Mouse (Mus musculus) neural tube, embryonic 14.5 days (tissue): ENCODE data around the gene Pole2. TPM values are rescaled to one million over a fixed set of nuclear protein-coding genes. Genes with fewer than 3 reads are reported as not detected.

Source experiments
- ATAC-seq: fragments of 200-750 bp; cut with Nextera tagmentation; 2 replicates; pipeline ENCODE4 v1.8.0; 2017; ENCODE audit warnings: low read depth, mild to moderate bottlenecking, moderate TSS enrichment, moderate library complexity
- H3K27ac ChIP-seq: fragments of 300-500 bp; sonication (generic); 2 replicates; pipeline ENCODE4 v1.5.1; 2014; ENCODE audit warnings: low read depth, mild to moderate bottlenecking, control low read depth, low read length, moderate library complexity, mixed read lengths
- H3K27me3 ChIP-seq: fragments of 300-500 bp; sonication (generic); 2 replicates; pipeline ENCODE4 v1.6.1; 2014; ENCODE audit warnings: low read length; ENCODE audit not compliant: control insufficient read depth, insufficient read depth
- H3K36me3 ChIP-seq: fragments of 300-500 bp; sonication (generic); 2 replicates; pipeline ENCODE4 v1.6.1; 2014; ENCODE audit warnings: low read length, mixed read lengths; ENCODE audit not compliant: control insufficient read depth, insufficient read depth
- H3K4me1 ChIP-seq: fragments of 300-500 bp; sonication (generic); 2 replicates; pipeline ENCODE4 v1.6.1; 2014; ENCODE audit warnings: low read length; ENCODE audit not compliant: control insufficient read depth, insufficient read depth
- H3K4me2 ChIP-seq: fragments of 300-500 bp; sonication (generic); 2 replicates; pipeline ENCODE4 v1.6.1; 2014; ENCODE audit warnings: mild to moderate bottlenecking, low read depth, low read length, control low read depth
- H3K4me3 ChIP-seq: fragments of 300-500 bp; sonication (generic); 2 replicates; pipeline ENCODE4 v1.5.1; 2014; ENCODE audit warnings: low read depth, low read length, control low read depth, mixed read lengths
- H3K9ac ChIP-seq: fragments of 300-500 bp; sonication (generic); replicated peaks from 2 replicates; pipeline ENCODE4 v1.6.1; 2014; ENCODE audit warnings: low read depth, mild to moderate bottlenecking, control low read depth, low read length, mixed read lengths
- H3K9me3 ChIP-seq: fragments of 300-500 bp; sonication (generic); 2 replicates; pipeline ENCODE4 v1.6.1; 2016; ENCODE audit warnings: low read length; ENCODE audit not compliant: control insufficient read depth
- WGBS: fragments of 180-500 bp; shearing (Covaris S2); extraction: QIAGEN DNeasy Blood & Tissue Kit; methylation state at CpG from one replicate; pipeline ENCODE4 v1.1.7; 2014; 5-methylcytosine and 5-hydroxymethylcytosine counted together
- polyA plus RNA-seq: library from polyadenylated mRNA; unstranded; fragments of >200 nt; fragmentation: Nextera tagmentation; extraction: Ambion mirVana; gene quantifications from 2 replicates; pipeline ENCODE4 v1.2.1, GENCODE M21; 2014

Gene Pole2
- polyA plus RNA-seq, 1 experiment from 2014 or later, result 3.4 TPM

DNA sequence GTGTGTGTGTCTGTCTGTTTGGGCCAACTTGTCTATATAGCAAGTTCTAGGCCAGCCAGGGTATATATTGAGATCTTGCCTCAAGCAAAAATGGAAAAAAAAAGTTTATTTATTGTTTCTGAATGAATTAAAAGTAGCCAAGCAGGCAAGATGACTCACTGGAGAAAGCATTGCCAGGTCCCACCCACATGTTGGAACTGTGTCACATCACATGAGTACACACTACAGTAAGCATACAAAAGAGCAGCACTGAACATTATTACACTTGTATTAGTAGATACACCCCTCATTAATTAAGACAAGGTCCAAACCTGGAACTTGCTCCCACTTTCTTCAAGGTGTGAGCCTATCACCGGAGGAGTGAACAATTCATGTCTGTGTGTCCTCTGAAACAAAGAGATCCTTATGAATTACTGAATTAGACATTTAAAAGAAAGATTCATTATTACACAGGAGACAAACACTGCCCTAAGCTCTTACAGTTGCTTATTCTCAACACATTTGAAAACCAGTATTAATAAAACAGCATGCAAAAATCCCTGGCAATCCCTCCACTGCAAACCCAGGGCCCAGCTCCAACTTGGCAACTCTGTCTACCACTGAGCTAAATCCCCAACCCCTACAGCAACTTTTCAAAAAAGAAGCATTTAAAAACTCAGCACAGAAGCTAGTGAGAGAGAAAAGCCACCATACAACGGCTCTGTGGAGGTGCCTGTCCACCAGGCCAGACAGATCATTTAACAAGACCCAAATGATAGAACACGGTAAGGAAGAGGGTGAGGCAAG lies 12.8 kb downstream of the Pole2 start:
- no peaks in the 10 kb centered on the region for H3K27me3 ChIP-seq
- no peak overlapping the region for H3K27ac ChIP-seq
- no peak overlapping the region for H3K4me3 ChIP-seq
- no peak overlapping the region for H3K9ac ChIP-seq
- no peaks in the 10 kb centered on the region for H3K36me3 ChIP-seq
- no peaks in the 10 kb centered on the region for H3K4me1 ChIP-seq
- H3K4me2 ChIP-seq, result no peak overlapping the region
- no peaks in the 10 kb centered on the region for H3K9me3 ChIP-seq
- 91% methylated on average over 3 of the region's 3 CpGs for WGBS
- ATAC-seq, result no peak

DNA sequence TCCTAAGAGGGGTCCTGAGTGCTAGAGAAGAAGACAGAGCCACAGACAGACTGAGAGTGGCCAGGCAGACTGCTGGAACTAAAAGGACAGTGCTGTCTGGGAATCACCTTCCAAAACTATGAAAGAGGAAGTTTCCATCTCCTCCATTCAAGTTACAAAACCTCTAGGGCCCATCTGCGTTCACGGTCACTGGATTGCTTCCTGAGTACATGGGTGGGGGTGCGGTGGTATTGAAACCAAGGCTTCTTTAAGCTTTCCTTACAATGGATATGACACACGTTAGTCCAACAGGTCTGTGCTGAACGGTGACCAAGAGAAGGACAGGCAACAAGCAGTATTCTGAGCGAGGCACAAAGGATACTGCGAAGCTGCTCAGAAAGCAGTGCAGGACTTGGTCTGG lies 13.6 kb downstream of the Pole2 start:
- no peak for ATAC-seq
- H3K4me2 ChIP-seq, result no peak overlapping the region
- 92% methylated on average over 7 of the region's 7 CpGs for WGBS
- no peak overlapping the region for H3K27ac ChIP-seq
- no peaks in the 10 kb centered on the region for H3K9me3 ChIP-seq
- H3K4me3 ChIP-seq, result no peak overlapping the region
- no peaks in the 10 kb centered on the region for H3K27me3 ChIP-seq
- no peaks in the 10 kb centered on the region for H3K36me3 ChIP-seq
- H3K9ac ChIP-seq, result no peak overlapping the region
- H3K4me1 ChIP-seq, result no peaks in the 10 kb centered on the region

DNA sequence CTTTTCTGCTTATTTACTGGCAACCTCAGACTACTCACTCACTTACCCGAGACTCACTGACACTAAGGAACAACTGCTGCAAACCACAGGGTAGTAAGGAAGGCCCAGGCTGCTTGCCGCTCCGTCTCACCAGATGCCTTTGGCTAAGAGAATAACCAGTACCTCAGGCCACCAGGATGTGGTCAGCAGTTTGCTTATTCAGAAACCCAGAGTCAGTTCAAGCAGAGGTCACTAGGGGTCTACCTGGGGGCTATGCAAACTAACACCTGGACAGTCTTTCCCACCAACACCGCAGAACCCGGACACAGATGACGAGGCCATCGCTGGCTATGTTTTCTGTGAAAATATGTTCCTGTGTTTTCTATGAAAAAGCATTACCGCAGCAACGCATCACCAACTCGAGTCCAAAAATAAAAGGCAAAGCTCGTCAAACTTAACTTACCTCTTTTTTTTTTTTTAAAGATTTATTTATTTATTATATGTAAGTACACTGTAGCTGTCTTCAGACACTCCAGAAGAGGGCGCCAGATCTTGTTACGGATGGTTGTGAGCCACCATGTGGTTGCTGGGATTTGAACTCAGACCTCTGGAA lies 14.7 kb downstream of the Pole2 start:
- no peak for ATAC-seq
- H3K9me3 ChIP-seq, result no peaks in the 10 kb centered on the region
- no peak overlapping the region for H3K4me2 ChIP-seq
- no peaks in the 10 kb centered on the region for H3K4me1 ChIP-seq
- H3K36me3 ChIP-seq, result no peaks in the 10 kb centered on the region
- H3K27ac ChIP-seq, result no peak overlapping the region
- no peaks in the 10 kb centered on the region for H3K27me3 ChIP-seq
- no peak overlapping the region for H3K4me3 ChIP-seq
- H3K9ac ChIP-seq, result no peak overlapping the region
- 94% methylated on average over 13 of the region's 13 CpGs for WGBS

DNA sequence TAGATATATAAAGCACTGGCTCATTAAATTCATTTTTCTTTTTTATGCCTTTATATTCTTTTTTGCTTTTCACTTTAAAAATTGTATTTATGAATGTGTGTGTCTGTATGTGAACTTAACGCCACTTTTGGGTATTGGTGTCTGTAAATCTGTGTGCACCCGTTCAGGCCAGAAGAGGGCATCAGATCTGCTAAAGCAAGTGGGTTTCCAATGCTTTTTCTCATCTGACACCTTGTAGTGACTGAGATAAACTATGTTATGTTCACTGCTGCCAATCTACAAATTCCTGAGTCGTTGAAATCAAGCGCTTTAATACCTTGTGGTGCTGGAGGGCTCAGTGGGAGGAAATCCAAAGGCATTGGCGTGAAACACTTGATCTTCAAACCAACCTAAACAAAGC lies 16.9 kb downstream of the Pole2 start:
- WGBS, result 83% methylated on average over 5 of the region's 5 CpGs
- no peak overlapping the region for H3K4me3 ChIP-seq
- ATAC-seq, result no peak
- H3K36me3 ChIP-seq, result no peaks in the 10 kb centered on the region
- H3K4me2 ChIP-seq, result no peak overlapping the region
- H3K27ac ChIP-seq, result no peak overlapping the region
- no peaks in the 10 kb centered on the region for H3K4me1 ChIP-seq
- no peaks in the 10 kb centered on the region for H3K9me3 ChIP-seq
- no peaks in the 10 kb centered on the region for H3K27me3 ChIP-seq
- H3K9ac ChIP-seq, result no peak overlapping the region

DNA sequence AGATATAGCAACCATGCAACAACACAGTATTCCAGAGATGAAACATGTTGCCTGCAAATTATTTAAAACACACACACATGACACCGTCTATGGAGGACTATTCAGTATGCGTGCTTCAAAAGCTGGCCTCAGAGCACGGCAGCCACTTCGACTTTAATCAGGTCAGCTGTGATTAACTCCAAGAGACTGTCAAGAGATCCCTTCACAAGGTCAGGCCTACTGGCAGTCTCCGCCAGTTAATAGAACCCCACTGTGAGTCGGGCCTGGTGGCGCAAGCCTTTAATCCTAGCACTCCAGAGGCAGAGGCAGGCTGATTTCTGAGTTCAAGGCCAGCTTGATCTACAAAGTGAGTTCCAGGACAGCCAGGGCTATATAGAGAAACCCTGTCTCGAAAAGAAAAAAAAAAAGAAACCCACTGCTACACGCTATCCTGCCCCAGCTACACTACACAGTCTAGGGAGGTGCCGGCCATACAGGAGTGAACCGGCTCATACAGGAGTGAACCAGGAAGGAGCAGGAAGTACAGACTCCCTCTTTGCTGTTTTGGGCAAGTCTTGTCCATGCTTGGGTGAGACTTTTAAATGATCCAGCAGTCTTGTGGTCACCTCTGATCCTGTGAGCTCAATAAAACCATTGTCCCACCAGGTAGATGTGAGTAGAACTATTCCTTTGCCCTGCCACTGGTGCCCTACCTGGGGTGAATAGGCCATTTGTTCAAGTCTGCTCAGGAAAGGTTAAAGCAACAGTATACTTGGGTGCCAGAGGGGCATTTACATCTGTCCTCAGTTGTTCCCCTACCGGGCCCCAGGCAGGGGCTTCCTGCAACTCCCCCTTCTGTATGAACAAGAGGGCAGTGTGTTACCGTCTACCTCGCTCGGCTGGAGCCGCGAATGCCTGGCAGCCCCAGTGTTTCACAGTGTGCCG lies 17.7 kb downstream of the Pole2 start:
- Histone ChIP-seq H3K27me3 (no peaks in the 10 kb centered on the region), H3K9ac (no peak overlapping the region), H3K9me3 (no peaks in the 10 kb centered on the region), H3K4me3 (no peak overlapping the region), H3K27ac (no peak overlapping the region), H3K4me2 (no peak overlapping the region), H3K36me3 (no peaks in the 10 kb centered on the region), H3K4me1 (no peaks in the 10 kb centered on the region)
- WGBS, result 90% methylated on average over 18 of the region's 18 CpGs
- ATAC-seq, result no peak; the same call in 1 of the 2 replicates

DNA sequence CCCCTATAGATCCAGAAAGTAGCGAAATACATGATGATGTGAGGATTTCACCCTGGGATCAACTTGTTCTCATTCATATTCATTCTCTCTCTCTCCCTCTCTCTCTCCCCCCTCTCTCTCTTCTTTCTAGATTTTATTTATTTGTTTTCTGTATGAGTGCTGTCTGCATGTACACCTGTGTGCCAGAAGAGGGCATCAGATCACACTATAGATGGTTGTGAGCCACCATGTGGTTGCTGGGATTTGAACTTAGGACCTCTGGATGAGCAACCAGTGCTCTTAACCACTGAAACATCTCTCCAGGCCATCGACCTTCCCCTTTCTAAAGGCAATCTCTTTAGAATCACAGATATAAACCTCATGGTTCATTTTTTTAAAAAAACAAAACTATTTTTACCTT lies 19.5 kb downstream of the Pole2 start:
- Histone ChIP-seq H3K27me3 (no peaks in the 10 kb centered on the region), H3K9ac (no peak overlapping the region), H3K4me1 (no peaks in the 10 kb centered on the region), H3K27ac (no peak overlapping the region), H3K4me3 (no peak overlapping the region), H3K4me2 (no peak overlapping the region), H3K36me3 (no peaks in the 10 kb centered on the region), H3K9me3 (no peaks in the 10 kb centered on the region)
- WGBS, result 89% methylated on average over 2 of the region's 2 CpGs
- ATAC-seq, result no peak

DNA sequence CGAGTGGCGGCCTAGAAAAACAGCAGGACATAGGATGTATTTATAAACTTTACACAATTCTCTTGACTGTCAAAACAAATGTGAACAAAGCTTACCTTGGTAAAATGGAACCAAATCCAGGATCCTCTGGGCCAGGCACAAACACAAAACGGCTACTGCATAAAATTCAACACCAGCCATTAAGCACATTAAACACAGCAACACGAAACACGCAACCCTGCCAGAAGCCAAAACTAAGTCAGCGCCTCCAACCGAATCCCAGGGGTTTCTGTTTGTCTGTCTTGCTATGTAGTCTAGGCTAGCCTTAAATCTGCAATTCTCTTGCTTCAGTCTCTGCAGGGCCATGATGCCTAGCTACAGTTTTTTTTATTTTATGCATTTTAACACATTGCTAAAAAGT lies 20.1 kb downstream of the Pole2 start:
- no peaks in the 10 kb centered on the region for H3K9me3 ChIP-seq
- no peak for ATAC-seq
- no peaks in the 10 kb centered on the region for H3K4me1 ChIP-seq
- no peak overlapping the region for H3K9ac ChIP-seq
- no peak overlapping the region for H3K27ac ChIP-seq
- no peaks in the 10 kb centered on the region for H3K27me3 ChIP-seq
- no peaks in the 10 kb centered on the region for H3K36me3 ChIP-seq
- H3K4me3 ChIP-seq, result no peak overlapping the region
- H3K4me2 ChIP-seq, result no peak overlapping the region
- WGBS, result 95% methylated on average over 7 of the region's 7 CpGs

DNA sequence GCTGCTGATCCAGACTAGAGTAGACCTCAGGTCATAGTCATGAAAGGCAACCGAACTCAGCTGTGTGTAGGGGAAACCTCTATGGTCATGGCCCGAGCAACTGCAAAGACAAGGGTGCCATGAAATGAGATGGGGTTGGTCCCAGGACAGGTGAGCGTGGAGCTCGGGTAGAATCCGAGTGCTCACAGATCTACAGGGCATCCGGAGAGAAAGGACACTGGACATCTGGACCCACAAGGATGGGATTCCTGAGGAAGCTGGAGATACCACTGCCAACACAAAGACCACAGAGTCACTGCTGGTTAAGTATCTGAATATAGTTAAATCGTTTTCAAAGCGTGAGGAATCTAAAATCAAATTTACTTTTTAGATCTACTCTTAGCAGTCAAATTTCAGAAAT lies 20.6 kb downstream of the Pole2 start:
- WGBS, result 94% methylated on average over 8 of the region's 8 CpGs
- H3K4me2 ChIP-seq, result no peak overlapping the region
- H3K4me1 ChIP-seq, result no peaks in the 10 kb centered on the region
- no peaks in the 10 kb centered on the region for H3K9me3 ChIP-seq
- H3K4me3 ChIP-seq, result no peak overlapping the region
- no peaks in the 10 kb centered on the region for H3K27me3 ChIP-seq
- no peak overlapping the region for H3K9ac ChIP-seq
- H3K36me3 ChIP-seq, result no peaks in the 10 kb centered on the region
- no peak for ATAC-seq
- H3K27ac ChIP-seq, result no peak overlapping the region
